Mouse (Mus musculus): ENCODE results near the gene Flt3.

Gene Flt3

DNA sequence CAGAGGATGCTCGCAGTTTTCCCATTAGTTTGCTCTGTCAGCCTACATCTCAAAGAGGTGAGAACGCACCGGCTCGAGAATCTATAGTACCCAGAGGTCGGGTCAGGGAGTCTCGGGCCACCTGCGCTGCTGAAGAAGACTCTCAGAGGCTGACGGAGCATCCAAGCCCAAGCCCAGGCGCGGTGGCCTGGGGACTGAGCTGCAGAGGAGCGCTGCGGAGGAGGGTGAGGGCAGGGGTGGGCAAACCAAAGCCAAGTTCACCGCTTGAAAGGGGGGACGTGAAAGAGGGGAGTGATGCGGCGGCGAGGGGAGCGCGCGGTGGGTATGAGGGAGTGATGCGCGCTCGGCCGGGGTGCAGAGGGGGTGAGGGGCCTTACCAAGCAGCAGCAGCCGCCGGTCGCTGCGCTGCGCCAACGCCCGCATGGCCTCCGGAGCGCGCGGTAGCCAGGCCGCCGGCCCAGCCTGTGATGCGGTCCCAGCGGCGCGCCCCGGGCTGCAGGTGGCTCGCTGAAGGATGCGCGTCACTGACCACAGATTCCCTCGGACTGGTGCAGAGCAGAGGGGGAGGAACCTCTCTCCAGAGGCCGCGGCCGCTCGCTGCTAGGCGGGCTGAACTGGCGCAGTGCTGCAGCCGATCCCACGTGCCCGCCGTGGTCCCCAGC is at the start of gene Flt3:
TSS of gene Flt3 (minus strand) at position 647 of the 662 bp plus-strand sequence.
- DNase-seq (ENCODE audit: low read depth) = peak; percentile 81

- DNase-seq (ENCODE audit: low read depth) = peak; percentile 76
Observed at GRCm38 (mm10) chr5:147448933-147449332, 48.6 kb upstream of the Flt3 start.

DNA sequence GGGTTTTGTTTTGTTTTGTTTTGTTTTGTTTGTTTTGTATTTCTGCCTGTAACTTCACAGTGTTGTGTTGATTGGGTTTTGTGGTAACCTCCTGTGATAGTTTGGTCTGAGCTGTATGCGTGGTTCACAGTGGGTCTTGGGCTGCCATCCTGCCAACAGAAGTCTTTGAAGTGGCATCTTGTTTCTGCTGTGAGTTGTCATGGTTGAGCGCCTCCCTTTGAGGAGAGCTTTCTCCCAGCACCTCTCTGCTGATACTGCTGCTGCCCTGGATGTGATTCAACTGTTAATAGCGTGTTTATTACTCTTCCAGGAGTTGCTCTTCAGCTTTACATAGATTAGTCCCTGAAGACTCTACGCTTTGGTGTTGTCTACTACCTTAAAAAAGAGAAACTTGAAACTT is 48.2 kb upstream of the Flt3 start:
- no peak for DNase-seq (ENCODE audit: low read depth)

DNA sequence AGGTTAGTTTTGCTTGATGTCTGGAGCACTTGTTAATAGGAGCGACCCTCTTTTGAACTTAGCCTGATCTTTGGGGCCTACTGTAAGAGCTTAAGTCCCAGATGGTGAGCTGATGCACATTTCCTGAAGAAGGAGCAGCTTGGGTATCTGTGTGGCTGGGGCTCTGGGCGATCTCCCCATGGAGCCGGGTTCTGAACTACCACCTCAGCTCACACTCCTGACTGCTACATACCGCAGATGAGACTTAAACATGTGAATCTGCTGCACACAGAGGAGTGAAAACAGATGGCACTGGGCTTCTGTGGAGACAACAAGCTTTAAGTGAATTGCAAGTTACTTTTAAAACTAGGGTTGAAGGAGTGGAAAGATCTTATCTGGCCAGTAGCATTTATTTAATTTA is 45.0 kb upstream of the Flt3 start:
- no peak for DNase-seq (ENCODE audit: low read depth)

DNA sequence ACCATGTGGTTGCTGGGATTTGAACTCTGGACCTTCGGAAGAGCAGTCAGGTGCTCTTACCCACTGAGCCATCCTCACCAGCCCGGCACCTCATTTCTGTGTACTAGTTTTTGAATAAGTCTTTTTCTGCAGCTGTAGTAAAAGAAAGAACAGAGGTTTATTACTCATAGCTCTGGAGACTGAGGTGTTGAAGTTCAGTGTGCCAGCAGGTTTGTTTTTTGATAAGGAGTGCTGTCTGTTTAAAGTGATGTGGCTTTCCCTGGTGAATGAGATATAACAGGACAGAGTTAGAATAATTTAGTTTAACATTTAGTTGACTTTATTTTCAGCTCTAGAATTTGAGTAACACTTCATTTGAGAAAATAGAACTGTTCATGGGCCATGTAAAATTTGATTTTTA is 44.5 kb upstream of the Flt3 start:
- no peak for DNase-seq (ENCODE audit: low read depth)

DNA sequence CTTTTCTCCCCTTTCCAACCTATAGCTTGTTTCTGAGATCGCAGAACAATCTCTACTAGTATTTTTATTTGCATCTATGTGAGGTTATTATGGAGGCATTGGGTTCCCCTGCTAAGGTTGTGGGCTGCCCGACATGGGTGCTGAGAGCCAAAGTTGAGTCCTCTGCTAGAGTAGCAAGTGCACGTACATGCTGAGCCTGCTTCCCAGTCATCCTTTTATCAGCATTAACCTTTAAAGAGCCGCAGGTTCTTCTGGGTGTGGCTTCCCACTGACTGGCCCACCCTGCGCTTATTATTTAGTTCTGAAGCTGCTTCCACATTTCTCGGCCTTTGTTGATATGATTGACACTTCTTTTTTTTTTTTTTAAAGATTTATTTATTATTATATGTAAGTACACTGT is 44.0 kb upstream of the Flt3 start:
- DNase-seq (ENCODE audit: low read depth) = no peak

- DNase-seq (ENCODE audit: low read depth) = no peak
Observed at GRCm38 (mm10) chr5:147442741-147443140, 42.5 kb upstream of the Flt3 start.

DNA sequence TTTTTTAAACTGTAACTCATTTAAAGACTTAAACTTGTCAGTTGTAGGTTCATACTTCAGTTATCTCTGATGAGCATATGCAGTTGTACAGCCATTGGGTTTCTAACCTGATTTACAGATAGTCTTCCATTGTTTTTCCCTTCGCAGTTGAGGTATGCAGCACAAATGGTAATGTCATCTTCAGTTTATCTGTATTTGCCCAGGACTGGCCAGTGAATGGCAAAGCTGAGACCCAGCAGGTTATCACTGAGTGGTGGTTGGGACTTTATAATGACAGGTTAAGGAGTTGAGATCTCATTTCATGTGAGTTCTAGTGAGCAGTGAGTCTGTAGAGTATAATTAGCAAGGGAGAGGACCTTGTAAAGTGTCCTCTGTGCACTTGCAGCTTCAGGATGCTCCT is 41.7 kb upstream of the Flt3 start:
- DNase-seq (ENCODE audit: low read depth) = no peak

GRCm38 (mm10) chr5:147440996-147441507 is 40.8 kb upstream of the Flt3 start:
- no peak for DNase-seq (ENCODE audit: low read depth)

DNA sequence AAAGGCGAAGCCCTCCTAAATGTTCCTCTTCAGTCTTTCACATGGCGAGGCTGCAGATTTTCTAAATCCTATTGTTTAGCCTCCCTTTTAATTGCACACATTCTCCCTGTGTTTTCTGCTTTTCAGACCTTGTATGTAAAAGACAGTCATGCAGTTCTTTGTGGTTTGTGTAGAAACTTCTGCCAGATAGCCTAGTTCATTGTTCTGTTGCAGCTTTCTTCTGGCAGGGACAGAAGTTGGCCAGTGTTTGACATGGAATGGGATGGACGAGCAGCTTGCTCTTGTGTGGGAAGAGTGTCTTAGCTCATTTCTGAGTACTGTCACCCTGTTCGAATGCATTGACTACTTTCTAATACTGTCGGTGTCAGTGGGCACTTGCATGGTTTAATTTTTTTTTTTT is 36.2 kb upstream of the Flt3 start:
- DNase-seq (ENCODE audit: low read depth) = no peak

DNA sequence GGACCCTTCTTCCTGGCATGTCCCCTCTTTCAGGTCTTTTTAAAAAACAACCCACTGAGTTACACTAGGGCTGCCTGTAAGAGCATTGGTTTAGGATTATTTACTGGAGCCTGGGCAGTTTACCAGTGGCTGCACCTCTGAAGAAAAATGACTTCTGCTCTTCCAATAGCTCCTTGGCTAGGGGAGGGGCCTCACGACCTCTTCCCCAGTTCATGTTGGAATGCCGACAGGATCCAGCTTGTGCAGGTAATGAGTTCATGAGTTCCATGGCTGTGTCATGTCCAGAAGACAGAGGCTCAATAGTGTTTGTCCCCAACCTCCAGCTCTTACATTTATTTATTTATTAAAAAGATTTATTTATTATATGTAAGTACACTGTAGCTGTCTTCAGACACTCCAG is 35.5 kb upstream of the Flt3 start:
- no peak for DNase-seq (ENCODE audit: low read depth)

GRCm38 (mm10) chr5:147435224-147435623 is 34.9 kb upstream of the Flt3 start:
- DNase-seq (ENCODE audit: low read depth) = peak; percentile 81

DNA sequence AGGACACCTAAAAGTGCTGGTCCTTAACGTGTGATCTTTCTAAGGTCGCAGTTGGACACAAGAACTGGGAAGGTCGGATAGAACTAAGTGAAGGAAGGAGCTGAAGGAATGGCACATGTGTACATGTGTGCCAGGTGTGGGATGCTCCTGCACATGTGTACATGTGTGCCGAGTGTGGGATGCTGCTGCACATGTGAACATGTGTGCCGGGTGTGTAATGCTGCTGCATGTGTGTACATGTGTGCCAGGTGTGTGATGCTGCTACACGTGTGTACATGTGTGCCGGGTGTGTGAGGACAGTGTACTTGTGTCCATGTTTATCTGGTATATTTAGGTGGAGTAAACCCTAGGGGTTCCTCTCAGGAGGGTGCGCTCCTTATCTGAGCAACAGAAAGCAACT is 32.6 kb upstream of the Flt3 start:
- DNase-seq (ENCODE audit: low read depth) = no peak

- DNase-seq (ENCODE audit: low read depth) = peak; percentile 68
Observed at GRCm38 (mm10) chr5:147430936-147431839, 30.9 kb upstream of the Flt3 start.

GRCm38 (mm10) chr5:147430361-147430935 is 30.2 kb upstream of the Flt3 start:
- no peak for DNase-seq (ENCODE audit: low read depth)

DNA sequence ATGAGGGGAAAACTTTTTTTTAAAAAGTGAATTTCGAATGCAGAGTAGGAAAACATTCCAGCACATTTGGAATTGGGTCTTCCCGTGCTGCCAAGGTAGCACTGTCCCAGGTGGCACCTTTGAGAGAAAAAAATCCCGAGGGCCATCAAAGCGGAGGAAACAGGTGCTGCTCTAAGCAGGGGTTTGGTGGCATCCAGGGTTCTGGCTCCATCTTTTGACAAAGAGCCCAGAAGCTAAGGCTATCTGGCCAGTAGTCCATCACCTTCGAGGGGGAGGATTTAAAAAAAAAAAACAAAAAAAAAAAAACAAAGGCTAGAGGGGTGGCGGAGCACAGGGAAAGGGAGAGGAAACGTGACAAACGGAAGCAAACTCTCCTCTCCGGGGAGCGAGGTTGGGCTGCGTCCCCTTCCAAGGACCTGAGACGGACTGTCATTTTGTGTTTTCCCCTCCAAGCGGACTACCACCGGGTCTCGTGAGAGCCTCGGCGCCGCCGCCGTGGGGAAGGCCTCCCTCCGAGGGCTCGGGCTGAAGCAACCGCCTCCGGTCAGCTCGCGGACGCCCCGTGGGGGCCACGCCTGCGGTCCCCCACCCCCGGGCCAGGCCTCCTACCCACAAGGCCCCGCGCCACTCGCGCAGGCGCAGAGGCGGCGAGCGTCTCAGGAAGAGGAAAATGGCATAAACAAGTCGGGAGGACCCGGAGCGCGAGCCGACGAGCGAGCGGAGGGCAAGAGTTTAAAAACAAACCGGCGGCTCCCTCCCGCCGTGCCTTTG is 29.4 kb upstream of the Flt3 start, which contains the start of gene Pan3:
TSS of gene Pan3 (plus strand) at position 627 of the 771 bp plus-strand sequence.
- DNase-seq (ENCODE audit: low read depth) = peak; percentile 95

GRCm38 (mm10) chr5:147426048-147426805 is 25.9 kb upstream of the Flt3 start:
- peak; percentile 93 for DNase-seq (ENCODE audit: low read depth)

DNA sequence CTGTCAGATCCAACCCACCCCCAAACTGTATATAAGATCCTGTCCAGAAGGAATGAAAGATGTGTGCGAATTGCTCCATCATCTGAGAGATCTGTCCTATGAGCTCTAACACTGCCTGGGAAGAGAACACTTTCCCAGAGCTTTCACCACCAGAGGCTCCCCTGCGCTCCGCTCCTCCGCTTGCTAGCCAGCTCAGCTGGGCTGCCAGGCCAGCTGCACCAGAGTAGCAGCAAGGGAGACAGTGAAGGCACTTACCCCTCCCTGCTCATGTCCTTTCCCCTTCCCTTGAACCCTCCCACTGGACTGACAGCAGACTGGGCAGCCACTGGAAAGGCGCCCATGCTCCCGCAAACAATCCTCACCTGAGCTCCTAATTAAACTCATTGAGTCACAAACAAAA is 23.3 kb upstream of the Flt3 start:
- DNase-seq (ENCODE audit: low read depth) = no peak

- DNase-seq (ENCODE audit: low read depth) = peak; percentile 96
Observed at GRCm38 (mm10) chr5:147418394-147419121, 18.3 kb upstream of the Flt3 start.

GRCm38 (mm10) chr5:147417986-147418385 is 17.7 kb upstream of the Flt3 start:
- no peak for DNase-seq (ENCODE audit: low read depth)
